Mouse (Mus musculus) liver, embryonic 11.5 days (tissue): ENCODE measurements at regions not wholly inside any gene's neighbourhood (a gene's known extent, or its start where the extent isn't known, plus 50 kb on each side); places are given as distances from the start of the nearest gene placed in this dataset.

Experiments
- ATAC-seq: fragments of 200-750 bp; cut with Nextera tagmentation; replicated peaks from 2 replicates; pipeline ENCODE4 v1.8.0; 2017; ENCODE audit warnings: moderate number of reproducible peaks, mild to moderate bottlenecking, moderate TSS enrichment, moderate library complexity; ENCODE audit not compliant: low FRiP score
- DNase-seq: peaks from one replicate; pipeline ENCODE4 v3.0.0-alpha.2; 2017; ENCODE audit warnings: low spot score
- H3K27ac ChIP-seq: fragments of 300-500 bp; sonication (generic); 2 replicates; pipeline ENCODE4 v1.5.1; 2014; ENCODE audit warnings: mild to moderate bottlenecking, low read depth, low read length, control low read depth
- H3K27me3 ChIP-seq: fragments of 300-500 bp; sonication (generic); replicated peaks from 2 replicates; pipeline ENCODE4 v1.6.1; 2014; ENCODE audit warnings: low read length, mixed read lengths; ENCODE audit not compliant: control insufficient read depth, insufficient read depth
- H3K36me3 ChIP-seq: fragments of 300-500 bp; sonication (generic); 2 replicates; pipeline ENCODE4 v1.6.1; 2014; ENCODE audit warnings: mild to moderate bottlenecking, low read length, moderate library complexity, mixed read lengths; ENCODE audit not compliant: control insufficient read depth, insufficient read depth
- H3K4me1 ChIP-seq: fragments of 300-500 bp; sonication (generic); replicated peaks from 2 replicates; pipeline ENCODE4 v1.6.1; 2014; ENCODE audit warnings: low read length, mixed read lengths; ENCODE audit not compliant: control insufficient read depth, insufficient read depth
- H3K4me2 ChIP-seq: fragments of 300-500 bp; sonication (generic); 2 replicates; pipeline ENCODE4 v1.6.1; 2014; ENCODE audit warnings: mild to moderate bottlenecking, control low read depth, moderate library complexity
- H3K4me3 ChIP-seq: fragments of 300-500 bp; sonication (generic); 2 replicates; pipeline ENCODE4 v1.5.1; 2014; ENCODE audit warnings: low read depth, low read length, control low read depth
- H3K9ac ChIP-seq: fragments of 300-500 bp; sonication (generic); 2 replicates; pipeline ENCODE4 v1.6.1; 2014; ENCODE audit warnings: low read depth, low read length, control low read depth
- H3K9me3 ChIP-seq: fragments of 300-500 bp; sonication (generic); 2 replicates; pipeline ENCODE4 v1.6.1; 2016; ENCODE audit warnings: low read length, inconsistent platforms, mixed read lengths; ENCODE audit not compliant: control insufficient read depth
- WGBS: fragments of 180-500 bp; shearing (Covaris S2); extraction: QIAGEN DNeasy Blood & Tissue Kit; methylation state at CpG from one replicate; pipeline ENCODE4 v1.1.7; 2014; 5-methylcytosine and 5-hydroxymethylcytosine counted together

DNA sequence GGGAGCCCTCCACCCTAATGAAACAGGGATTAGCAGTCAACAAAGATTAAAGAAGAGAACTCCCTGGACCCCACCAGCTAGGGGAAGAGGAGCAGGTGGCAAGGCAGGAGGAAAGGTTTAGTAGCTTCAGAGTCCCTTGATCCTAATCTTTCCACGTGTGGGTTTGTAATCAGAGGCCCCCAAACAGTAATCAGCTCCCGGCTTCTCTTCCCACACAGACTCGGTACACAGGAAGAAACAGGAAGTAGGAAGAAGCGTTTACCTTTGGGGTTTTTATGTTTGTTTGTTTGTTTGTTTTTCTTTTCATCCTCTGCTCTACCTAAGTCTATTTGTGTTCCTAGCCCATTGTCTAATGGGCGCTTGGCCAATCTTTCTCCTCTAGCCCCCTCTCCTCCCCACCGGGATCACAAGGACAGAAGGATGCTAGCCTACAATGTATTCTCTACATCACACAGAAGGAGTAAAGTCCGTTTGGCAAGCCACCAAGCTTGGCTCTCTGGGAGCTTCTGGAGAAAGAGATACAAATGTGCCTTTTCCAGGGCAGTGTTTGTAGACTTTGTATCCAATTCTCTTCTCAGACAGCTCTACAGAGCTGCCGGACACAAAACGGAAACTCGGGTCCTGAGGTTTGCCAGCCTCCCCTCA, 226.5 kb upstream of the Jarid2 start:
- H3K27ac ChIP-seq, result no peak overlapping the region; the same call in 1 of the 2 replicates
- no peaks in the 10 kb centered on the region for H3K36me3 ChIP-seq
- no peak for DNase-seq
- no peaks in the 10 kb centered on the region for H3K9me3 ChIP-seq
- no peak for ATAC-seq
- H3K9ac ChIP-seq, result no peak overlapping the region
- no peak overlapping the region for H3K4me2 ChIP-seq
- no peaks in the 10 kb centered on the region for H3K27me3 ChIP-seq
- 55% methylated on average over 10 of the region's 10 CpGs for WGBS
- H3K4me3 ChIP-seq, result no peak overlapping the region
- peaks cover 17% of the 10 kb centered on the region for H3K4me1 ChIP-seq

DNA sequence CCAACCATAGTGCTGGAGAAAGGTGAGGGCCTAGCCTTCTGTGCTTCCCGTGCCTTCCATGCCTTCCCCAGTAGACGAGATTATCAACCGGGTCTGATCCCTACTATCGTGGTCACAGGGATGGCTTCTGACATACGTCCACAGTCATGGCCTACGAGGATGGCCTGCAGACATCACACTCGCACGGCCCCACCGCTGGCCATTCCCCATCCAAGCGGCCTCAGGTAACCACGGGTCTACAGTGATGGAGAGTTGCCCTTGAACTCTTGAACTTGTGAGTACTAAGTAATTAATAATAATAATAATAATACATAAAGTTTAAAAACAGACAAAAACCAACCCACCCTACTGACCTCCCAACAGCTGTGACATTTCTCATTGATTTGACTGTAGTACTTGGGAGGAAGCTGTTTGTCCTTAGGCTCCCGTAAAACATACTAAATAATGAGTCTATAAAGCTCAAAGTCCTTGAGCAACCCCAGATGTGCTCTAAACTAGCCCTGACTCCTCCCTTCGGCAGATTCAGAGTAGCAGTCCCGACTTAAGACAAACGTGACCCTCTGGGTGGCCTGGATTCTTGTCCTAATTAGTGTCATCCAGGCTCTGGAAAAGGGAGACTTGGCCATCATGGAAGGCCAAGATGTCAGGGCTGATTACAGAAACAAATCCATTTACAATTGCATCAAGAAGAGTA, 225.9 kb upstream of the Jarid2 start:
- H3K27ac ChIP-seq, result no peak overlapping the region
- WGBS, result 72% methylated on average over 15 of the region's 15 CpGs

DNA sequence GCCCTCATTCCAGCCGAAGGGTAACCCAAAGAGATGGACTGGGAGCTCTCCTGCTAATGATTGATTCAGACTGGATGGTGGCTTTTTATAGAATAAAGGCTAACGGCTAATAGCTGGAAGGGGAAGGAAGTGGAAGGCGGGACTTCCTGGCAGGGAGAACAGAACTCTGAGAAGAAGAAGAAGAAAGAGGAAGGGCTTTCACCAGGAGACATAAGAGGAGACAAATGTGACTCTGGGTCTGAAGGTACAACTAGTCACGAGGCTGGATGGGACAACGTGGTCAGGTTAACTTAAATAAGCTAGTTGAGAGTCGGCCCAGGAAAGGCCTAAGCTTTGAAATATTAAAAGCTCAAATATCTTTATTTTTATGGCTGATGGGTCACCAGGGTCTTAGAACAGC, 224.8 kb upstream of the Jarid2 start:
- WGBS, result 54% methylated on average over 6 of the region's 6 CpGs
- no peaks in the 10 kb centered on the region for H3K27me3 ChIP-seq
- no peak overlapping the region; the same call in 1 of the 2 replicates for H3K4me2 ChIP-seq
- no peaks in the 10 kb centered on the region for H3K9me3 ChIP-seq
- no peak overlapping the region for H3K4me3 ChIP-seq
- H3K36me3 ChIP-seq, result no peaks in the 10 kb centered on the region
- ATAC-seq (no peak), DNase-seq (no peak)
- no peak overlapping the region for H3K27ac ChIP-seq
- peaks cover 17% of the 10 kb centered on the region for H3K4me1 ChIP-seq
- H3K9ac ChIP-seq, result no peak overlapping the region

More for the DNA sequence above, 225.9 kb upstream of the Jarid2 start:
- ATAC-seq (no peak), DNase-seq (no peak)
- peaks cover 17% of the 10 kb centered on the region for H3K4me1 ChIP-seq
- H3K27me3 ChIP-seq, result no peaks in the 10 kb centered on the region
- H3K9ac ChIP-seq, result no peak overlapping the region
- no peak overlapping the region for H3K4me3 ChIP-seq
- no peaks in the 10 kb centered on the region for H3K36me3 ChIP-seq
- H3K4me2 ChIP-seq, result no peak overlapping the region
- H3K9me3 ChIP-seq, result no peaks in the 10 kb centered on the region

DNA sequence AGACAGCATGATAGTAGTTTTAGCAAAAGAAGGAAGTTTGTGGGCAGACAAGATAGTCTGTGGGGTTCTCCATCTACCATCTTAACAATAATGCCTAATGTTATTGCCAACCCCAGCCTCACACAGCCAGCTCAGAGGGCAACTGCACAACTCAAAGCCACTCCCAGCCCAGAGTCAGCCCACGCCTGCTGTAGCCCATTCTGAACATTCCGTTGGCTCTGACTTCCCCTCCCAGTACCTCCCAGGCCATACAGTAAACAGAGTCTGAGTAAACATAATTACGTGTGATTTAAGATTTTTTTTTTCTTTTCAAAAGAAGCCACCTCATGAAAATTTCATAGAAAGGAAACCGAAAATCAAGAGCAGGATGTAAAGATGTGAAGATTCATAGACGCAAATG, 222.3 kb upstream of the Jarid2 start:
- Histone ChIP-seq H3K36me3 (no peaks in the 10 kb centered on the region), H3K4me1 (peaks cover 12% of the 10 kb centered on the region), H3K27me3 (no peaks in the 10 kb centered on the region), H3K27ac (no peak overlapping the region), H3K4me3 (no peak overlapping the region), H3K9me3 (no peaks in the 10 kb centered on the region), H3K4me2 (no peak overlapping the region), H3K9ac (no peak overlapping the region)
- ATAC-seq, result no peak
- 39% methylated on average over 5 of the region's 5 CpGs for WGBS
- DNase-seq, result no peak

DNA sequence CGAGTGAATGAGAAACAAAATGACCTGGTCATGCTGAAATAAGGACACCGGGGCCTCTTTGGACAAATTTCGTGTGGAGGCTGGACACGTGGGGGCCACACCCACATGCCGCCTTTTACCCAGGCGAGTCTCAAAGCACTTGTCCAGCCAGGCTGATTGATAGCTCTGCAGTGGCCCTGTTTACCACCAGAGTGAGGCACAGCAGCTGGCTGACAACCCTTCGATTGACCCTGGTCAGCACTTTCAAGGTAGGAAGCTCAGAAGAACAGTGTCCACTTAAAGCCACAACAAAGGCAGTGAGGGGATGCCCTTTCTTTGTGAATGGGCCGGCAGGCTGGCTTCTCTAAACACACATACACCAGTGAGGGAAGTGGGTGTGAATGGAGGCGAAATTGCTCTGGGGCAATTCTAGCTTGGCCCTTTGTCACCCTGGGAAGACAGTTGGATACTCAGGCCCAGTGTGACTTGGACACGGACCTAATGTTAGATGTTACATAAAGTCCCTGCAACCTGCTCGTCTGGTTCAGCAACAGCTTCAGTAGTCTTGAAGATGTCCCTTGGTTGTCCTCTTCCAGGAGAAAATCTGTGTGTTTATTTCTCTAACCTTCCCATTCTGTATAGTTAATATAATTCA, 219.6 kb upstream of the Jarid2 start:
- no peak overlapping the region for H3K4me2 ChIP-seq
- no peaks in the 10 kb centered on the region for H3K36me3 ChIP-seq
- H3K4me3 ChIP-seq, result no peak overlapping the region
- H3K4me1 ChIP-seq, result no peaks in the 10 kb centered on the region
- H3K27ac ChIP-seq, result no peak overlapping the region
- no peaks in the 10 kb centered on the region for H3K27me3 ChIP-seq
- DNase-seq, result no peak
- ATAC-seq, result no peak
- H3K9me3 ChIP-seq, result no peaks in the 10 kb centered on the region
- H3K9ac ChIP-seq, result no peak overlapping the region
- WGBS, result 42% methylated on average over 11 of the region's 11 CpGs

DNA sequence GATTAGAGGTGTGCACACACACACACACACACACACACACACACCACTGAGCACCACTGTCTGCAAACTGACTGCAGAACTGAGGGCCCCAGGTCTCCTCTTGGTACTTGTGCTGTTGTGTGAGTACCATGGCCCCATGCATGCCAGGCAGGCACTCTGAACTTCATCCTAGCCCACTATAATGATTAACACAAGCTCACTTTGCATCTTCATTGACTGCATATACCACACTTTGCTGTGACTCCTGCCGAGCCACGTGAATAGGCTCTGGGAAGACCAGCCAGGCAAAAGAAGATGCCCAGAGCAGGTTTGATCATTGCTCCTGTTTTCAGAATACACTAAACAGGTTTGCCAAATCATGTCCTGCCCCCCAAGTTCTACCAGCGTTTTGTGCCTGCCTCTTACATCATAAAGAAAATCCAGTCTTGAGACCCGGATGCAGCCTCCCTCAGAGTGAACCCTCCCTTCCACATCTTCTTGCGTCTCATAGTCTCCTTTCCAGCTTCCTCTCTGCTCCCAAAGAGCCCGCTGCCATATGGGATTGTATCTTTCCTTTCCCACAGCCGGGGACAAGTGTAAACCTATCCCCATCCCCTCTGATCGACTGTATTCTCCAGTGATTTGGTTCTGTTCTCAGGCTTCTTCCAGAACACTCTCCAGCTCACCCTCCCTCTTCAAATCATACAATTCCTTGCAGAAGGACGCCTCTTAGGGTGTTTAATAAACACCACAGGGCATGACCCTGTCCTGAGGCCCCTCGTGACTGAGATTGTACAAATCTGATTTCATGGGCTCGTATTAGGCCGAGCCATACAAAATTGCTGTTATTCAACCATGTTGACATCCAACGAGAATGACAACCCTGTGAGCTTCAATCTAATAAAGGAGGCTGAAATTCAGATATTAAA, 215.6 kb upstream of the Jarid2 start:
- Histone ChIP-seq H3K9me3 (no peaks in the 10 kb centered on the region), H3K27ac (no peak overlapping the region), H3K4me2 (no peak overlapping the region), H3K4me1 (no peaks in the 10 kb centered on the region), H3K4me3 (no peak overlapping the region), H3K36me3 (no peaks in the 10 kb centered on the region), H3K9ac (no peak overlapping the region), H3K27me3 (no peaks in the 10 kb centered on the region)
- no peak for ATAC-seq
- WGBS, result 70% methylated on average over 13 of the region's 13 CpGs
- no peak for DNase-seq

DNA sequence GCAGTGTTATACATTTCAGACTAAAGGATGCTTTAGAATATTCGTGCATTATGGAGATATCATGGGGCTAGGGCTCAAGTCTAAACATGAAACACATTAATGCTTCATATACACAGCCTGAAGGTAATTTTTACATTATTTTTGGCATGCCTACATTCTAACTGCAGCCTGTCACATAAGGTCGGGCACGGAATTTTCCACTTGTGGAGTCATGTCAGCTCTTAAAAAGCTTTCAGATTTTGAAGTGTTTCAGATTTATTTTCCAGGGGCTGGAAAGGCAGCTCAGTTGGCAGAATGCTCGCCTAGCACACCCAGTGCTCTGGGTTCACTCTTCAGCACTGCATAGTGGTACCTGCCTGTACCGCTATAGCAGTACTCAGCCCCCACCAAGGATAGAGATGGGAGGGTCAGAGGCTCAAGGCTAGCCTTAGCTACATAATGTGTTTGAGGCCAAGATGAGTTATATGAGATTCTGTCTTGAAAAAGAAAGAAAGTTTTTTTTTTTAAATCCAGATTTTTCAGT, 214.6 kb upstream of the Jarid2 start:
- Histone ChIP-seq H3K36me3 (no peaks in the 10 kb centered on the region), H3K4me3 (no peak overlapping the region), H3K4me2 (no peak overlapping the region), H3K9me3 (no peaks in the 10 kb centered on the region), H3K9ac (no peak overlapping the region), H3K4me1 (no peaks in the 10 kb centered on the region), H3K27me3 (no peaks in the 10 kb centered on the region), H3K27ac (no peak overlapping the region)
- WGBS, result 76% methylated on average over 5 of the region's 5 CpGs
- ATAC-seq (no peak), DNase-seq (no peak)

DNA sequence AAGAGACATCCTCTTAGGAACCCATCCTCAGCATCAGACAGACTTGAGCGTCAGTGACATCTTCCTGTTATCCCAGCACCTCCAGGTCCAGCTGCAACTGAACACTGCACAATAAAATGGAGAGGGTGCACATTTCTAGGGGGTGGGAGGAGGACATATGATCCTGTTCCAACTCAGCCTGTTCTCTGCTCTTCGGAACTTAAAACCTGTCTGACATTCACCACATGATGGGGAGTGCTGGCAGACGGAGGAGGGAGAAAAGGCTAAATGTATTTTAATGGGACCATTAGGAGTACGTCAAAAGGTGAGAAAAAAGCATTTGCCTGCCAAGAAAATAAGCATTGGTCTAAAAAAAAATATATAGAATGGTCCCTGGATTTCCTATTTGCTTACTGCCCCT, 212.4 kb upstream of the Jarid2 start:
- no peaks in the 10 kb centered on the region for H3K9me3 ChIP-seq
- H3K9ac ChIP-seq, result no peak overlapping the region
- H3K4me3 ChIP-seq, result no peak overlapping the region
- no peaks in the 10 kb centered on the region for H3K4me1 ChIP-seq
- no peak overlapping the region for H3K27ac ChIP-seq
- WGBS, result 72% methylated on average over 4 of the region's 4 CpGs
- no peak for ATAC-seq
- no peak for DNase-seq
- no peaks in the 10 kb centered on the region for H3K27me3 ChIP-seq
- no peak overlapping the region for H3K4me2 ChIP-seq
- no peaks in the 10 kb centered on the region for H3K36me3 ChIP-seq
